Mouse (Mus musculus): Measurements from ENCODE around the gene Tmcc3. TPM values are rescaled to one million over a fixed set of nuclear protein-coding genes. Genes with fewer than 3 reads are reported as not detected.

Gene Tmcc3
- total RNA-seq, 2 experiments from 2014 or later = 30.9 to 34.0 TPM

- intact Hi-C loops (cut with DNase I) = loop anchor here (10.0 kb wide), 2 partner anchors 381 to 661 kb away; no protein-coding TSS in a partner anchor
- DNase-seq = no peak
Measured at GRCm38 (mm10) chr10:94605491-94605890, 293.7 kb downstream of the Tmcc3 start.

- peak; percentile 85 to 89 for DNase-seq
- intact Hi-C loops (cut with DNase I) = loop anchor here (1.0 to 10.0 kb wide), 4 partner anchors 95 to 665 kb away; no protein-coding TSS in a partner anchor
Measured at GRCm38 (mm10) chr10:94609309-94609777, 297.6 kb downstream of the Tmcc3 start.

GRCm38 (mm10) chr10:94611228-94611968, 299.6 kb downstream of the Tmcc3 start:
- intact Hi-C loops (cut with DNase I) = no loop called here
- no peak for DNase-seq

GRCm38 (mm10) chr10:94611969-94612440, 300.3 kb downstream of the Tmcc3 start:
- DNase-seq = peak; percentile 46 to 49
- intact Hi-C loops (cut with DNase I) = no loop called here

GRCm38 (mm10) chr10:94619586-94619985, 307.8 kb downstream of the Tmcc3 start:
- intact Hi-C loops (cut with DNase I) = no loop called here
- DNase-seq = no peak

GRCm38 (mm10) chr10:94620561-94620960, 308.8 kb downstream of the Tmcc3 start:
- no peak for DNase-seq

GRCm38 (mm10) chr10:94621420-94622225, 309.9 kb downstream of the Tmcc3 start:
- intact Hi-C loops (cut with DNase I) = loop anchor here (5.0 kb wide), 2 partner anchors 176 to 856 kb away; no protein-coding TSS in a partner anchor
- DNase-seq = no peak

More at GRCm38 (mm10) chr10:94620561-94620960, 308.8 kb downstream of the Tmcc3 start:
- intact Hi-C loops (cut with DNase I) = loop anchor here (5.0 kb wide), 2 partner anchors 177 to 857 kb away; no protein-coding TSS in a partner anchor

- intact Hi-C loops (cut with DNase I) = loop anchor here (5.0 kb wide), 2 partner anchors 175 to 855 kb away; no protein-coding TSS in a partner anchor
- DNase-seq = no peak
Measured at GRCm38 (mm10) chr10:94622281-94622680, 310.5 kb downstream of the Tmcc3 start.

GRCm38 (mm10) chr10:94622828-94623227, 311.1 kb downstream of the Tmcc3 start:
- intact Hi-C loops (cut with DNase I) = loop anchor here (1.0 to 5.0 kb wide), 3 partner anchors 174 to 854 kb away; no protein-coding TSS in a partner anchor
- no peak for DNase-seq

- intact Hi-C loops (cut with DNase I) = loop anchor here (1.0 to 5.0 kb wide), 3 partner anchors 174 to 854 kb away; no protein-coding TSS in a partner anchor
Measured at GRCm38 (mm10) chr10:94623617-94624016, 311.9 kb downstream of the Tmcc3 start.

GRCm38 (mm10) chr10:94625036-94625435, 313.3 kb downstream of the Tmcc3 start:
- intact Hi-C loops (cut with DNase I) = no loop called here
- DNase-seq = no peak

More at GRCm38 (mm10) chr10:94623617-94624016, 311.9 kb downstream of the Tmcc3 start:
- DNase-seq = peak; percentile 87 to 94

- no peak for DNase-seq
- intact Hi-C loops (cut with DNase I) = no loop called here
Measured at GRCm38 (mm10) chr10:94625606-94626005, 313.9 kb downstream of the Tmcc3 start.

GRCm38 (mm10) chr10:94630771-94631280, 319.1 kb downstream of the Tmcc3 start:
- intact Hi-C loops (cut with DNase I) = no loop called here
- no peak for DNase-seq

- no peak for DNase-seq
- intact Hi-C loops (cut with DNase I) = no loop called here
Measured at GRCm38 (mm10) chr10:94631541-94632113, 319.9 kb downstream of the Tmcc3 start.

- intact Hi-C loops (cut with DNase I) = no loop called here
Measured at GRCm38 (mm10) chr10:94632245-94632644, 320.5 kb downstream of the Tmcc3 start.

GRCm38 (mm10) chr10:94638599-94638998, 326.9 kb downstream of the Tmcc3 start:
- no peak for DNase-seq

More at GRCm38 (mm10) chr10:94632245-94632644, 320.5 kb downstream of the Tmcc3 start:
- DNase-seq = no peak

GRCm38 (mm10) chr10:94639281-94639680, 327.5 kb downstream of the Tmcc3 start:
- intact Hi-C loops (cut with DNase I) = no loop called here
- no peak for DNase-seq

More at GRCm38 (mm10) chr10:94638599-94638998, 326.9 kb downstream of the Tmcc3 start:
- intact Hi-C loops (cut with DNase I) = no loop called here

GRCm38 (mm10) chr10:94640067-94640466, 328.3 kb downstream of the Tmcc3 start:
- intact Hi-C loops (cut with DNase I) = no loop called here
- DNase-seq = no peak

Measured in heart, postnatal 10 days (tissue).